Mouse (Mus musculus): ENCODE data around the gene Kif1b. TPM values are rescaled to one million over a fixed set of nuclear protein-coding genes. Genes with fewer than 3 reads are reported as not detected.

Gene Kif1b
- total and polyA plus RNA-seq, 3 experiments: 10.0 to 27.6 (median 17.0) TPM

- H3K36me3 ChIP-seq (replicated peaks in 1 of 2; ENCODE audit: control insufficient read depth in 1 of 2, insufficient read depth in 1 of 2, low read length in 1 of 2): peaks cover 35 to 41% of the 10 kb centered on the region in 2 experiments
- no peaks in the 10 kb centered on the region for H3K9me3 ChIP-seq (replicated peaks; ENCODE audit: low read length)
- no peaks in the 10 kb centered on the region for H3K79me2 ChIP-seq (replicated peaks; ENCODE audit: control insufficient read depth, extremely low read depth, insufficient read depth, poor library complexity, severe bottlenecking)
- DNase-seq (ENCODE audit: extremely low read depth): no peak
- in situ Hi-C loops (cut with MboI; ENCODE audit: low pct_ligation_motif_present, low pct_unique_long_range_greater_than_20kb, low sequenced_read_pairs) (no loop called here), dilution Hi-C loops (cut with MboI; ENCODE audit: extremely low pct_ligation_motif_present, extremely low pct_unique_long_range_greater_than_20kb, low sequenced_read_pairs) (no loop called here)
- H3K9ac ChIP-seq (ENCODE audit: insufficient read depth, low read depth): no peak overlapping the region
- TF ChIP-seq EP300 (IDR thresholded peaks at IDR 0.05; ENCODE audit: low read length) (no peak), ZKSCAN1 (IDR thresholded peaks at IDR 0.05; ENCODE audit: borderline replicate concordance, low read depth, low read length) (no peak), CHD2 (IDR thresholded peaks at IDR 0.05; ENCODE audit: low read length) (no peak), MEF2A (IDR thresholded peaks at IDR 0.05; ENCODE audit: borderline replicate concordance, low read depth, low read length) (no peak), SIN3A (IDR thresholded peaks at IDR 0.05; ENCODE audit: low read length) (no peak), USF2 (conservative IDR thresholded peaks at IDR 0.05; ENCODE audit: low read depth, low read length) (no peak), CHD1 (IDR thresholded peaks at IDR 0.05; ENCODE audit: low read depth, low read length) (no peak), RAD21 (IDR thresholded peaks at IDR 0.05; ENCODE audit: low read depth, low read length) (no peak), MYC (IDR thresholded peaks at IDR 0.05; ENCODE audit: low read depth, low read length) (no peak), RCOR1 (conservative IDR thresholded peaks at IDR 0.05; ENCODE audit: low read depth, low read length) (no peak), NELFE (IDR thresholded peaks at IDR 0.05; ENCODE audit: low read depth, low read length) (no peak), MAX (IDR thresholded peaks at IDR 0.05; ENCODE audit: low read length) (no peak), NRF1 (IDR thresholded peaks at IDR 0.05; ENCODE audit: low read depth, low read length) (no peak), JUN (IDR thresholded peaks at IDR 0.05; ENCODE audit: insufficient read depth, low read depth, low read length) (no peak), JUND (conservative IDR thresholded peaks at IDR 0.05; ENCODE audit: low read depth, low read length) (no peak), CTCF (conservative IDR thresholded peaks at IDR 0.05 in 1 of 2, IDR thresholded peaks at IDR 0.05 in 1 of 2; ENCODE audit: low read depth in 2 of 2, low read length in 2 of 2) (no peak), IRF4 (IDR thresholded peaks at IDR 0.05; ENCODE audit: low read depth, low read length) (no peak), MXI1 (IDR thresholded peaks at IDR 0.05; ENCODE audit: low read depth, low read length) (no peak)
- H3K27ac ChIP-seq (ENCODE audit: insufficient read depth, low read depth): no peak overlapping the region
- no peak overlapping the region for H3K4me2 ChIP-seq (ENCODE audit: insufficient read depth, low read depth, poor library complexity, severe bottlenecking)
- H3K4me1 ChIP-seq (ENCODE audit: control insufficient read depth in 1 of 2, insufficient read depth in 2 of 2): peaks cover 4 to 17% of the 10 kb centered on the region in 2 experiments
- no peaks in the 10 kb centered on the region for H3K27me3 ChIP-seq (replicated peaks)
- no peak overlapping the region for H3K4me3 ChIP-seq (replicated peaks in 1 of 3; ENCODE audit: low read depth in 2 of 3, low read length in 2 of 3, poor library complexity in 1 of 3)
Measured at GRCm38 (mm10) chr4:149197180-149197579, 110.3 kb downstream of the Kif1b start.

- Histone ChIP-seq H3K4me1 (ENCODE audit: control insufficient read depth in 1 of 2, insufficient read depth in 2 of 2) (no peaks in the 10 kb centered on the region), H3K27me3 (replicated peaks) (no peaks in the 10 kb centered on the region), H3K4me3 (replicated peaks in 1 of 3; ENCODE audit: low read depth in 2 of 3, low read length in 2 of 3, poor library complexity in 1 of 3) (no peak overlapping the region), H3K4me2 (ENCODE audit: insufficient read depth, low read depth, poor library complexity, severe bottlenecking) (no peak overlapping the region), H3K27ac (ENCODE audit: insufficient read depth, low read depth) (no peak overlapping the region), H3K9ac (ENCODE audit: insufficient read depth, low read depth) (no peak overlapping the region), H3K9me3 (replicated peaks; ENCODE audit: low read length) (no peaks in the 10 kb centered on the region), H3K79me2 (replicated peaks; ENCODE audit: control insufficient read depth, extremely low read depth, insufficient read depth, poor library complexity, severe bottlenecking) (no peaks in the 10 kb centered on the region), H3K36me3 (replicated peaks in 1 of 2; ENCODE audit: control insufficient read depth in 1 of 2, insufficient read depth in 1 of 2, low read length in 1 of 2) (peaks cover 40 to 53% of the 10 kb centered on the region in 2 experiments)
- DNase-seq (ENCODE audit: extremely low read depth): no peak
- dilution Hi-C loops (cut with MboI; ENCODE audit: extremely low pct_ligation_motif_present, extremely low pct_unique_long_range_greater_than_20kb, low sequenced_read_pairs) (no loop called here), in situ Hi-C loops (cut with MboI; ENCODE audit: low pct_ligation_motif_present, low pct_unique_long_range_greater_than_20kb, low sequenced_read_pairs) (no loop called here)
- TF ChIP-seq ELF1 (IDR thresholded peaks at IDR 0.05; ENCODE audit: low read depth, low read length) (no peak), CTCF (conservative IDR thresholded peaks at IDR 0.05 in 1 of 2, IDR thresholded peaks at IDR 0.05 in 1 of 2; ENCODE audit: low read depth in 2 of 2, low read length in 2 of 2) (no peak), ZKSCAN1 (IDR thresholded peaks at IDR 0.05; ENCODE audit: borderline replicate concordance, low read depth, low read length) (no peak), POLR2AphosphoS2 (IDR thresholded peaks at IDR 0.05; ENCODE audit: low read depth, low read length) (no peak), TBP (conservative IDR thresholded peaks at IDR 0.05; ENCODE audit: low read depth, low read length) (no peak), GABPA (IDR thresholded peaks at IDR 0.05; ENCODE audit: insufficient replicate concordance, low read depth, low read length) (no peak), CHD1 (IDR thresholded peaks at IDR 0.05; ENCODE audit: low read depth, low read length) (no peak), RCOR1 (conservative IDR thresholded peaks at IDR 0.05; ENCODE audit: low read depth, low read length) (no peak), NELFE (IDR thresholded peaks at IDR 0.05; ENCODE audit: low read depth, low read length) (no peak), SMC3 (IDR thresholded peaks at IDR 0.05; ENCODE audit: low read depth, low read length) (no peak), HCFC1 (IDR thresholded peaks at IDR 0.05; ENCODE audit: low read depth, low read length) (no peak), UBTF (IDR thresholded peaks at IDR 0.05; ENCODE audit: low read depth, low read length) (no peak), MAFK (IDR thresholded peaks at IDR 0.05; ENCODE audit: insufficient replicate concordance, low read length) (no peak), JUN (IDR thresholded peaks at IDR 0.05; ENCODE audit: insufficient read depth, low read depth, low read length) (no peak), PAX5 (IDR thresholded peaks at IDR 0.05; ENCODE audit: low read length) (no peak), RAD21 (IDR thresholded peaks at IDR 0.05; ENCODE audit: low read depth, low read length) (no peak), E2F4 (IDR thresholded peaks at IDR 0.05; ENCODE audit: insufficient replicate concordance, low read depth, low read length) (no peak), MYC (IDR thresholded peaks at IDR 0.05; ENCODE audit: low read depth, low read length) (no peak), USF1 (IDR thresholded peaks at IDR 0.05; ENCODE audit: low read depth, low read length) (no peak), KAT2A (IDR thresholded peaks at IDR 0.05; ENCODE audit: insufficient replicate concordance, low read length) (no peak)
Measured at GRCm38 (mm10) chr4:149191103-149191502, 116.4 kb downstream of the Kif1b start.
